Mouse (Mus musculus): Measurements from ENCODE around the gene Lrrk1.

The Lrrk1 gene

DNA sequence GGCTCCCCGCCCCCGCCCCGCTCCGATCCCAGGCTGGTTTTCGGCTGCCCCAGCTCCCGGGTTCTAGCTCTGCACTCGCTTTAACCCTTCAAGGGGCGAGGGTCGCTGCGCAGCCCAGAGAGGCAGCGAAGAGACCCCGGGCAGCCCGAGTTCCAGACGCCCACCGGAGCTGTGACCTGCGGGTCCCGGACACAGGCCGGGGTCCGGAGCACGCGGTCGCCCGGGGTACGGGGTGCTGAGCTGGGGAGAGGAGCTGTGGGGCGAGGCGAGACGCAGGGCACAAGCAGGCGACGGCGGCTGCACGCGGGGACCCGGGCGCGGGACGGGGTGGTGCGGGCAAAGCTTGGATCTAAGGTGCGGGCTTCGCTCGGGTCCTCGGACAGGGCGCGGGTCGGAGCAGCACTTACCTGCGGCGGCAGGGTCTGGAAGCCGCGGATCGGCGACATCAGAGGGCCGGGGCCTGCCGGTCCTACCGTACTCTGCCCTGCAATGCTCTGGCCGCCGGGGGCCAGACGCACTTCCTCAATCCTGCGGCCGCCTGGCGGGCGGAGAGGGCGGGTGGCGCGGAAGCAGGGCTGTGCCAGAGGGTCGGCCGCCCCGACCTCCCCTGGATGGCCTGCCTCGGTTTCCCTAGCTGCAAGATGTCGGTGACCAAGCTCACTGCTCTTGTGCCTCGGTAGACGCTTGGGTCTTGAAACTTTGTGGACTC, at the start of gene Lrrk1:
Gene Lrrk1, minus strand, starts transcription at position 538 of the 709 bp plus-strand sequence.
- DNase-seq (ENCODE audit: low spot score) = peak; percentile 67

DNA sequence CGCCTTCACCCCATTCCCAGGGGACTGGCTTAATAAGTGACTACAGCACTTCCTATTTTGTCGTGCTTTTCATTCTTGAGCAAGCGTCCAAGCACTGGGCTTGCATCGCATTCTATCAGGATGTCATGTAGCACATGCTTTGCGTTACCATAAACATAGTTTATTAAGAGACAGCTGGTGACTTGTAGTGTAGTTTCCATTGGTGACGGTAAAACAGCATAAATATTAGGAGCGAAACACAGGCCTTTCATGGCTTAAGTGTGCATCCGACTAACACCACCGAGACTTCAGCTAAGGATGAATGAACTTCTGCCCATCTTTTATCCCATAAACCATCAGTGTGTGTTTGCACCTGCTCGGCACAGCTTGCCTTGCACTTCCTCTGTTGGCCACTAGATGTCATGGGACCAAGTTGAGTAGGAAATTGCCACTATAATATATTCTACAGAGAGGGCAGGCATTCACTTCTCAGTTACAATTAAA, 46.3 kb upstream of the Lrrk1 start:
- DNase-seq (ENCODE audit: low spot score) = peak; percentile 62

DNA sequence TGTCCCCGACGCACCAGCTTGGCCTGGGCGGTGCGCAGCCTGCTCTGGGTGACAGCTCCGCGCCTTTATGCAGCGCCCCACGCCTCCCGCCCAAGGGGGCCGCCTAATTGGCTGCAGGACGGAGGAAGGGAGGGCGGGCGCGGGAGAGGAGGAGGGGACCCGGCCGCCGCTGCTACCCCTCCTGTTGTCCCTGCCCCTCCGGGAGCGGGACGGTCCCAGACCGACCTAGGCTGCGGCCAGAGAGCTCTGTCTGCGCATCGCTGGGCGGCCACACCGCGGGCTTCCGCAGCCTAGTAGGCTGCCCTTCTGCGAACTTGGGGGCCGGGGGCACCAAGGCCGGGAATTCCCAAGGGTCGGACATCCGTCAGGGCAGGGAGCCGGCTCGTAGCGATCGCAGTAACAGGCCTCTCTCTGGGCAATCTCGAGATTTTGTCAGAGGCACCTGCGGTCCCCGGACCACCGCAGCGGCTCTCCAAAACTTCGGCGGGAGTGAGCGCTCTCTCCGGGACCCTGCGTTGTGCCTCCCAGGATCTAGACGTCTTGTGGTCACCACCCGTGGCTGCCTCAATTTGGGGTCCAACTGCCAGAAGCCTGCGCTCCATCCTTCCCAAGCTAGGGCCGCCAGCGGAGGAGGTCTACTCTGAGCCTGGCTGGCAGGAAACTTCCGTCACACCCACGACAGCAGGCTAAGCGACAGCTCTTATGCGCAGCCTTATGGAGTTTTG, 39.4 kb upstream of the Lrrk1 start, which contains the start of gene Aldh1a3:
Gene Aldh1a3, minus strand, starts transcription at position 81 of the 725 bp plus-strand sequence.
- peak; percentile 48 for DNase-seq (ENCODE audit: low spot score)

DNA sequence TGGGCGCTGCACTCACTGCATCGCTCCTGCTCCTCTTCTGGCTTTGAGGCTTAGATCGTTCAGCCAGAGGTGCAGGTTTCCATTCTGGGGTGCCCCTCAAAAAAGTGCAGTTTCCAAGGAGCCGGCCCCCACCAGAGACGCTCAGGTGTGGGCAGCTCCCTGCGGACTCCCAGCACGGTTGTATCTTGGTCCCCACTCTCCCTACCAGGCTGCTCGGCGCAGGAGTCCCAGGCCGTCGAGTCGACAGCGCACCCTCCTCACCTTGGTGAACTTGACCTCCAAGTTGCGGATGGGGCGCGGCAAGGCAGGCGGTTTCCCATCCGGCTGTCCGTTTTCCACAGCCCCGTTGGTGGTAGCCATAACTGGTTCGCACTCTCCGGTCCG, 38.9 kb upstream of the Lrrk1 start:
- no peak for DNase-seq (ENCODE audit: low spot score)

DNA sequence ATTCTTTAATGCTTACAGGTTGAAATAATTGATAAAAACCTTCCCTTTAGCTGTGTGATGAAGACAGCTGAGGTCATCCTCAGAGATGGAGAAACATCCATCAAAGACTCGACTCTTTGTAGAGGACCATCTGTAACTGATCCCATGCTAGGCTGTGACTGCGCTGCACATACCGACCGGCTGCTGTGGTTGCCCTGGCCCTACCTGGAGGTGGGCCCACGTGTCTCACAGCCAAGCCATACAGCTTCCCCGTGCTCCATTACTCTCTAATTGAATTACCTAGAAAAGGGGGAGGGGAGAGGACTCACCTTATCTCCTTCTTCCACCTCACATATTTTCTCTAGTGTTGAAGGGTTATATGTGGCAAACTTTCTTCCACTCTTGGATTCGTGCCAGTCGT, 33.8 kb upstream of the Lrrk1 start:
- no peak for DNase-seq (ENCODE audit: low spot score)

DNA sequence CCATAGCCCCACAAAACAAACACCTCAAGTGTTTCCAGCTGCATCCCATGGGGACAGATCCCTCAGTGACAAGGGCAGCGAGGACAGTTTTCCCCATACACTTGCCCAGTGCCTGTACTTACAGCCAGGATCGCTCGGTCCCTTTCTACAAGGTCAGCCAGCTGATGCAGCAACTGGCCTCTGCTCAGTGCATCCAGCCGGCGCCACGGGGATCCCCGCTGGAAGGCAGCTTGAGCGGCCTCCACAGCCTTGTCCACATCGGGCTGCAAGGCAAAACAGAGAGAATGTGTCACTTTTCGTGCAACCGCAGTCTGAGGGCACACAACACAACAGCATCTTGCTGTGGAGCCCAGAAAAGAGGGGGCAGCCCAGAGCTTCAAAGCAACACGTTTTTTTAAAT, 30.8 kb upstream of the Lrrk1 start:
- DNase-seq (ENCODE audit: low spot score) = no peak

DNA sequence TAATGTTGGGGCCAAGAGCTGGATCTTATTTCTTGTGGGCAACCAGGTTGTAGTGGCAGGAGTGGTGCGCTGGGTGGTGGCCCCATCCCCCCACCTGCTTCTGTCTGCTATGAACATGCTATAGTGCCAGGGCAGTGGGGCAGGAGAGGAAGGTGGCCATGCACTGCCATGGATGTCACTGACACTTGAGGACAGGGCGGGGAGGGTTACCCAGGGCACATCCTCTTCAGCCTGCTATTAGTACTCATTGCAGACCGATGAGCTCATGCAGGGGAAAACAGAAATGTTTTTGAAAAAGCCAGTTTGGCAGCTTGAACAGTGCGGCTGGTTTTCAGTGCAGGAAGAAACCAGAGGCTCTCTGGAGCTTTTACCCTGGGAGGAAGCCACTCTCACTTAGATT, 28.7 kb upstream of the Lrrk1 start:
- peak; percentile 11 for DNase-seq (ENCODE audit: low spot score)

DNA sequence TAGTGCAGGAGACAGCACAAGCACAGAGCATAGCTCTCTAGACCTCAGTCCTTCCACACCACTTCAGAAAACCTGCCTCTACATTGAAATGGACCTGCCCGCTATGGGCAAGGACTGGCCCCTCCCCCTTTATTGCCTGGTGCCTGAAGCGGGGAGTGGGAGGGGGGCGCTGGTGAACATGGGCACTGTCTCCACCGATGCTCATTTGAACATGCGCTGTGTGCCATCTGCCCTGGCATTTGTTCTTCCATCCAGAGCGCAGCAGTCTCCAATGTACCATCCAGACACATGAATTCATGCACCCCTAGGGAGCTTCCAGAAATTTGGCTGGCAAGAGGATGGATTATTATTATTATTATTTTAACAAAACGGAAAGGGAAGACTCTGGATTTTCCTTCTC, 24.9 kb upstream of the Lrrk1 start:
- DNase-seq (ENCODE audit: low spot score) = no peak

DNA sequence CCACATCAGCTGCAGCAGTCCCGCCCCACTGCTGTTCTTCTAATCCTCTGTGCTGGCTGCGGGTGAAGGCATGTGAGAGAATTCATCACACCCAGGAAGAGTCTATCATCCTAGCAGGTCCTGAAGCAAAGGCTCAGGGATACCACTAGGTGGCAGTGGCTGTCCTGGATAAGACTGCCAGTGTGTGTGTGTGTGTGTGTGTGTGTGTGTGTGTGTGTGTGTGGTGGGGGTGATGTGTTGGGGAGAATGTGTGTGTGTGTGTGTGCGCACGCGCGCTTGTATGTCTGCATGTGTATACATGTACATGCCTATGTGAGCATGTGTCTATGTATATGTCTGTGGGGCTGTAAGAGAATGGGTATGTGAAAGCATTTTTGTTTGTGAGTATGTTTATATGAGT, 21.3 kb upstream of the Lrrk1 start:
- DNase-seq (ENCODE audit: low spot score) = no peak

DNA sequence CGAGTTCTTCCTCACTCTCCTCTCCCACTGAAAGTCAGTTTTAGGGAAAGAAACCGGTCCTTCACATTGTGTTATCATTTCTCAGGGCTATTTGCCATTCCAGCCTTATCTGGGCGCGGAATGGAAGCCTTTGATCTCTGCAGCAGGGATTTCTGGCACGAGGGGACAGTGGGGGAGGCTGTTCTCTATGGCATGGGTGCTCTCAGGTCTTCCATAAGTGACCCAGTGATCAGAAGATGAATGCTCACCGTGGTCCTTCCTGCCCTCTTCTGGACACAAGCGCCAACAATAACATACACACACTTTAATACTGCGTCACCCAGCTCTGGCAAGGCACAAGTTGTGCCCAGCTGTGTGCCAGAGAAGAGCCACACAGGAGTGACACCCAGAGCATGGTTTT, 18.8 kb upstream of the Lrrk1 start:
- DNase-seq (ENCODE audit: low spot score) = no peak

DNA sequence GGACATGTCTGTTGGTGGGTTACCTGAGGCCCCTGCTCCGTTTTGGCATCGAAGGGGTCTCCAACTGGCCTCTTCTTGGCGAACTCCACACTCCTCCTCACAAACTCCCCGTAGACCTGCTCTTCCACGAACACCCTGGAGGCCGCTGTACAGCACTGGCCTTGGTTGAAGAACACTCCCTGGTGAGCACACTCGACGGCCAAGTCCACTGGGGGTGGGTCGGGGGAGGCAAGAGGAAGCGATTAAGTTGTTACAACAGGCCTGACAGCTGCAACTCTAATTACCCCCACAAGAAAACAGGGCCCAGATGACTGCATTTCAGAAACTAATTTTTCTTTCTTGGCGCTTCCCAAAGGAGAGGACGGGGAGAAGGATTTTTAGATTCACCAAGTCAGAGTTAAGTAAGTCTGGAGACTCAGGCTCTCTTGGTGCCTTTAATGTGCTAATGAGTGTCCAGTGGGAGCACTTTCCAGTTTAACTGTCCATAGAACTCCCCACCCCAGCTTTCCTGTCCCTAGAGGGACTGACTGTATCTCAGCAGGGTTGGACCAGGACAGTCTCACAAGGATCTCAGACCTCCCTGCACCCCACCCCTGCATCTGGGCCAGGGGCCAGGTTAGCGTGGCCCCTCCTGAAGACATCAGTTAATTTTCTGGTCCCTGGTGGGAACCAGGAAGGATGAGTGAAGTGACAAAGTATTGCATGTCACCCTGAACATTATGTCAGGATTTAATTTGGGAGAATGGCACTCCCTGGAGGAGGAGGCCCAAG, 18.0 kb upstream of the Lrrk1 start:
- DNase-seq (ENCODE audit: low spot score) = no peak

DNA sequence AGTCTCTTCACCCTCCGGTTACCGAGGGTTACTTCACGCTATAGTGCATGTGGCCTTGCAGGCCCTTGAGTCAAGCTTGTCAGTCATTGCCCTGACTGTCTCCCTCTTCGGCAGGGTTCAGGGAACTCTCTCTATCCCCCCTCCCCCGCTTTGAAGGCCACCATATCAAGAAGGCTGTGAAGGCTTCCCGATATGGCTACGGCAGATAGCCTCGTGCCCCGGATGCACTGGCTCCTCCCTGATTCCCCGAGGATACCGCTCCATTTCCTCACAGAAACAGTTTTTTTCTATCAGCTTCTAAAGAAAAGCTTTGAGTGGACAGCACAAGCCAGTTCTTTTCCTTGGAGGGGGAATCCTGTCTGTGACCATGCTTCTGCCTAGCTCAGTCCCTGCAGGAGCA, 17.4 kb upstream of the Lrrk1 start:
- DNase-seq (ENCODE audit: low spot score) = no peak

DNA sequence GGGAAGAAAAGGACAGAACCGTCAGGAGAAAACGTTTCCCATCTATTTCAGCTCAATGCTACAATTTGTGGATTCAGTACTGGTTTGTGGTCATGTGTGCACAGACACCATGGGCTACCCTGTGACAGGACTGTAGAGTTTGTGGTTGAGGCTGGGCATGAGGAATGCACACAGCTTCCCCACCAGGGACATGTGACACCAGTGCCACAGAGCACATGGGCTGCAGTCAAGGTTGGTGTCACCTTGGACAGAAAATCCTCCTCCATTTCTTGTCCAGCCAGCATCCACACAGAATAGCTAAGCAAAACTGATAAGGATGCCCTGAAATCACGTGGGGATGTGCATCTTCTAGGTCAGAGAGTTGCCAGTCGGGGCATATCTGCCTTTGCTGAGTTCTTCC, 16.7 kb upstream of the Lrrk1 start:
- DNase-seq (ENCODE audit: low spot score) = no peak

DNA sequence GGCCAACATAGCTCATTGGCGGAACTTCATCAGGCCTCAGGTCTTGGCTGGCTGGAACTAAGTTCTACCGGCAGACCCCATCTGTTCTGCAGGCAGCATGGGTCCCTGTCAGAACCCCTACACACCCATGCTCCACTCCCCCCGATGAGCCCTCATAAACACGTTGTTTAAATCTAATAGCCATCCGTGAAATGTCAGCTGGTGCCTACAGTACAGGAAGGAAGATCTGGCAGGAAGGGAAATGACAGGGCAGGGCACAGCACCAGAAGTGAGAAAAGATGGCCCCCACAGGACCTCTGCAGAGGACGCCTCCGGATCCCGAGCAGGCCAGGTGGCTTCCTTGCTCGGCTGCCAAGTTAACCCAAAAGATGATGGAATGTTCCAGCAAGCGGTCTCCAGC, 16.0 kb upstream of the Lrrk1 start:
- DNase-seq (ENCODE audit: low spot score) = no peak

DNA sequence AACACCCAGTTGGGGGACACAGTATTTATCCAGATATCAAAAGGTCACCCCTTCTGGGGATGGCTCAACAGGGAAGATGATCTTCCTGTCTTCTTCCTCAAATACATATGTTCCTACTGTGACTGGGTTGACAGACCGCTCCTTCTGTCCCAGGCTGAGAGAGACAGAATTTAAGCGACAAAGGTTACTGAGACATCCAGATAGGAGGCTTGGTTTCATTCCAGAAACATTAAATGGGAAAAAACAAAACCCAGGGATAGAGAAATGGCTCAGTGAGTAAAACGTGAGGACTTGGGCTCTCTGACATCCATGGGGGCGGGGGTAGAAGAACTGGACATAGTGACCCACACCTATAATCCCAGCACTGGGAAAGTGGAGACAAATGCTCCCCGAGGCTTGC, 14.7 kb upstream of the Lrrk1 start:
- no peak for DNase-seq (ENCODE audit: low spot score)

DNA sequence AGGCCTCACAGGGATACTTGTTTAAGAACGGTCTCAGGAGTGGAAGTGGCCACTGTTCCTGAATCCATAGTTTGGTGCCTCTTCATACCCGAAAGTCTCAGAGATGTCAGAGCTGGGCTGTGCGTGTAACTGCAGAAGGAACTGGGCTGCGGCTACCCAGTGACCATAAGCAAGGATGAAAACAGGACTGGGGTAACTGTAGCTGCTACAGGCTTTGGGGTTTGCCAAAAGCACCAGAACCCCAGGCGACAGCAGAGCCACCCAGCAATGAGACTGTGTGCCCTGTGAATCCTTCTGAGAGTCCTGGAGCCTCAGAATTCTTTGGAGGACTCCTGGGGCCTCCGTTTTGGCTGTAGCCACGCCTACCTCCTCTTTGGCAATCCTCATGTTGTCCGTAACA, 13.5 kb upstream of the Lrrk1 start:
- no peak for DNase-seq (ENCODE audit: low spot score)

DNA sequence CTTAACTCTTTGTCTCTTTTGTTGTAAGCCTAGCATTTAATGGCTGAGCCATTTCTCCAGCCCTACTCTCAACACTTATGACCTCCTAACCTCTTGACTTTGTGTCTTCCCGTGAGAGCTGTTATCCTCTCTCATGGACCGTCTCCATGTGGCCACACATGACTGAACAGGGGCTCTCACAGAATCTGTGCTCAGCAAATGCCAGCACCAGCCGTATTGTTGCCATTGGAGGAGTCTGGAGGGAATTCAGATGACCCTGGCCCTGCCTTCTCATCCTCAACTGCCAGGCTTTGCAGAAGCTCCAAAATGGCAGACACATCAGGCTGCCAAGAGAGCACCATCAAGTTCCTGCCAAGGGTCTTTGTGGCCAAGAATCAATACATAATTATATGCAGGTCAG, 9.1 kb upstream of the Lrrk1 start:
- DNase-seq (ENCODE audit: low spot score) = no peak

DNA sequence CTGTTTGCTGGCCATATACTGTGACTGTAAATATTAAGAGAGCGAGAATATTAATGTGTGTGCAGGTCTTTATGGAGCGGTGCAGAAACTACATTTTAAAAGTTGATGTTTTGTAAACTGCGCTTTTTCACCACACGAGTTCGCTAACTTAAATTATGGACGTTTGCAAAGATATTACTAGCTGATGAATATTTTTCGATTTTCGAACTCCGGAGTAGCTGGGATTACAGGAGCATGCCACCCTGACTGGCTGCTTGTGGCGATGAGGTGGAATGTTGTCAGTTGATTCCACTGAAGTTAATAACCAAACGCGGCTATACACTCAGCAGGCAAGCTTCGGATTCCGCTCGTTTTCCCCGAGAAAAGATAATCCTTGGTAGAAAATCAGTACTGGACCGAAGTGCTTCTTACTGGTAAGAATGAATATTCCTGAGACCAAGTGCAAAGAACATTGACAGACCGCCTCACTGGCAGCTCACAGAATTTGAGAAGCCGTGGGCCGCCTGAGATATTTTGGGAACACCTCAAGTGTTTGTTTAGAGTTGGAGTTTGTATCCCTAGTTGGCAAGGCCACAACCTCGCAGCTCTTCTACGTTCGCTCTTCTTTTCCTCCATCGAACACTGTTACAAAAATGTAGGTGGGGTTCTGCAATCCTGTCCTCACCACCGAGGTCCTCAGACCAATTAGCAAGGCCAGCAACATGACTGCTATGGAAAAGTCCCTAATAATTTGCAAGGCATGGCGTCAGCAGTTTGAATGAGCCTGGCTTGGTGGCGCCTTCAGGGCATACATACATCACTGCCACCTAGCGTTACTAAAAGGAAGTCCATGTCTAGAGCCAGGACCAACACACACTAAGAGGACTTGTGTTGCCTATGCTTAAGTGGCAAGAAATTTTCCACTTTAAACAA, 727 bp upstream of the Lrrk1 start:
- DNase-seq (ENCODE audit: low spot score) = peak; percentile 88

DNA sequence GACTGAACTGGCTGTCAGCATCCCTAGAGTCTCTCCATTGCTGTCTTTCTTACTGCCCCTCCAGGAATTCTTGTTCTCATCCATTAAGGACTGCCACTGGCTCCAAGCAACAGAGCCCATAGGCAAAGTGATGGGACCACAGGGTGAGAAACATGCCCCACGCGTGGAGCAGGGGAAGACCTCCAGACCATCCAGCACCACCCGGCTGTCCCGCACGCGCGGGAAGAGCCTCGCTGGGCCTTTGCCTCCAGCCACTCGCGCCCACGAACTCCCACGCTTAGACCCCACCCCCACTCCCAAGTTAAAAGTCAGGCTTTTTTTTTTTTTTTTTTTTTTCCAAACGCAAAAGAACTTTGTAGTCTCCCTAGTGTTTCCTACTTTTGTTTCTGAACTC, 734 bp downstream of the Lrrk1 start:
- DNase-seq (ENCODE audit: low spot score) = peak; percentile 20

DNA sequence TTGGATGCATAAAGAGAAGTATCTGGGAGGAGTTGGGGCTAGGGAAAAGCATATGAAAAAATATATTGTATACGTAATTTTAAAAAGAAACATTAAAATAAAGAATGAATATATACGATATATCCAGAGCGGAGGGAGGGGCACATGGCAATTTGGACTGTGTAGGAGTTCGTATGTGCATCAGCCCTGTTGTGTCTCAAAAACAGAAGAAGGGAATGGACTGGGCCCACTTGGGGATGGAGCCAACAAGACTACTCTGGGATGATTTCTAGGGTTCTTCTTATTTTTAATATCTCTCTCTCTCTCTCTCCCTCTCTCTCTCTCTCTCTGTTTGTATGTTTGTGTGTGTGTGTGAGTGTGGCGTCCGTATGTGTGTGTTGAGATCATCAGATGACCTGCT, 1.7 kb downstream of the Lrrk1 start:
- DNase-seq (ENCODE audit: low spot score) = no peak

DNA sequence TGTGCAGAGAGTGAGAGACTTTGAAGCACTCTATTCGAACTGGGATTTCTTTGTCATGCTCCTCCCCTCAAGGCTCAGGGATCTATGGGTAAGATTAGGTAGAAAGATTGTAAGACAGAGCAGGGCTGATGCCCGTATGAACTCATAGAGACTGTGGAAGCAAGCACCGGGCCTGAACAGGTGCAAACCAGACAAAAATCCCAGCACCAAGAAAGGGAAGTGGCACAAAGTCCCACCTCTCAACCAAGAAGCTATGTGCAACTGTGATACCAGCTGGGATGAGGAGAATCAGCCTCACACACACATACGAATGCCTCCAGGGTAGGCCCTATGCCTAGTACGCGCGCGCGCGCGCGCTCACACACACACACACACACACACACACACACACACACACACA, 2.3 kb downstream of the Lrrk1 start:
- no peak for DNase-seq (ENCODE audit: low spot score)

DNA sequence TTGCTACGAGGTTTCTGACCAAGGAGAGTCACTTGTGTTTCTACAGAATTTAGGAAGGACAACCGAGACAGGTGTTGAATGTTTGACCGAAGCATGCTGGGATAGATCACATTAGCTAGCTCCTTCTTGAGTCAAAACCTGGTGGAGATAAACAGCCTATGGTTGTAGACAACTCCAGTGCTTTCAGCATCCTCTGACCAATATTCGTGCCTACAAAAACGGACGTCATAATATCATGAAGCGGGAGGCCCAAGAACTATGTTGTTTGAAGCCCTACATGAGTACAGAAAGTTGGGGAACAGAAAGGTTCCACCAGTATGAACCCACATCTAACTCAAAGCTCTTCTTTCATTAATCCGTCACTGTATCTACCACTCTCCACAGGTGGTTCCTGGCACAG, 3.3 kb downstream of the Lrrk1 start:
- DNase-seq (ENCODE audit: low spot score) = no peak
